Mouse (Mus musculus) kidney, embryonic 14.5 days (tissue): ENCODE measurements at regions not wholly inside any gene's neighbourhood (a gene's known extent, or its start where the extent isn't known, plus 50 kb on each side); places are given as distances from the start of the nearest gene placed in this dataset.

Experiments used
- ATAC-seq: fragments of 200-750 bp; cut with Nextera tagmentation; 2 replicates; pipeline ENCODE4 v1.8.0; 2017; ENCODE audit warnings: moderate number of reproducible peaks, mild to moderate bottlenecking, moderate TSS enrichment, moderate library complexity; ENCODE audit not compliant: low FRiP score, low TSS enrichment
- H3K27ac ChIP-seq: fragments of 300-500 bp; sonication (generic); 2 replicates; pipeline ENCODE4 v1.5.1; 2014; ENCODE audit warnings: low read depth, mild to moderate bottlenecking, low read length, moderate library complexity, mixed read lengths
- H3K27me3 ChIP-seq: fragments of 300-500 bp; sonication (generic); 2 replicates; pipeline ENCODE4 v1.6.1; 2014; ENCODE audit warnings: mild to moderate bottlenecking, low read length; ENCODE audit not compliant: control insufficient read depth, insufficient read depth
- H3K36me3 ChIP-seq: fragments of 300-500 bp; sonication (generic); 2 replicates; pipeline ENCODE4 v1.6.1; 2014; ENCODE audit warnings: low read length, mixed read lengths; ENCODE audit not compliant: control insufficient read depth, insufficient read depth
- H3K4me1 ChIP-seq: fragments of 300-500 bp; sonication (generic); 2 replicates; pipeline ENCODE4 v1.6.1; 2014; ENCODE audit warnings: low read length, mixed read lengths; ENCODE audit not compliant: control insufficient read depth, insufficient read depth
- H3K4me2 ChIP-seq: fragments of 300-500 bp; sonication (generic); replicated peaks from 2 replicates; pipeline ENCODE4 v1.6.1; 2014; ENCODE audit warnings: low read depth, mild to moderate bottlenecking, low read length
- H3K4me3 ChIP-seq: fragments of 300-500 bp; sonication (generic); 2 replicates; pipeline ENCODE4 v1.5.1; 2014; ENCODE audit warnings: mild to moderate bottlenecking, low read length
- H3K9ac ChIP-seq: fragments of 300-500 bp; sonication (generic); 2 replicates; pipeline ENCODE4 v1.6.1; 2014; ENCODE audit warnings: low read depth, mild to moderate bottlenecking, low read length, moderate library complexity
- H3K9me3 ChIP-seq: fragments of 300-500 bp; sonication (generic); 2 replicates; pipeline ENCODE4 v1.6.1; 2016; ENCODE audit warnings: low read length; ENCODE audit not compliant: control insufficient read depth
- WGBS: fragments of 180-500 bp; shearing (Covaris S2); extraction: QIAGEN DNeasy Blood & Tissue Kit; methylation state at CpG from one replicate; pipeline ENCODE4 v1.1.7; 2014; 5-methylcytosine and 5-hydroxymethylcytosine counted together

DNA sequence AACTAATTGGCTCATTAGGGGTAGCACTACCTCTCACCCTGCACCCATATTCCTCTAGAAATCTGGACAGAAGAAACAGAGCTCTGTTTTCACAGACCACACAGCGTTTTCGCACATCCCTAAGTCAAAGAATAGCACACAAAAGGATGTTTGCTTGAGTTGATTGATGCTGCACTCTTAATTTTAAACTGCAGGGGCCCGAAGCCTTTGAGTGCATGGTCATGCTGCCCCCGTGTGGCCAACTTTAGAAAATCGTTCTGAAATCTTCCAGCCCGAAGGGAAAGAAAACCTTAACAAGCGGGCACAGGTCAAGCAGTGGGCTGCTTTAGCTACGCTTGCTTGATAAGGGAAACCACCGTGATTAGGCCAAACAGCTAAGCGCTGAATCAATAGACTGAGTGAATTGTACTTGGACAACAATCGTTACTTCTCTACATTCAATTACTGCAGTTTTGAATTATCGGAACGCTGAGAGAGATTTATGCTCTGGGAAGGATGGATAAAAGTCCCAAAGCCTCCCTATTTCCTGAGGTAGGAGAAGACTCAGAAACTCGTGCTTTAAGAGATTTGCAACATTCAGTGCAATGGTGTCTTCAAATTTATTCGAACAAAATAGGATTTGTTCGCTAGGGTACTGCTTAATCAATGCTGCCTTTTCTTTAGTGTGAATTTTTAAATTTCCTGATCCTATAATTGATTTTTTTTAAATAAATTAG is 490.1 kb upstream of the Lcorl start:
- Histone ChIP-seq H3K4me3 (no peak overlapping the region), H3K9ac (no peak overlapping the region), H3K4me2 (no peak overlapping the region; the same call in 1 of the 2 replicates), H3K4me1 (no peaks in the 10 kb centered on the region), H3K9me3 (no peaks in the 10 kb centered on the region), H3K36me3 (no peaks in the 10 kb centered on the region), H3K27me3 (no peaks in the 10 kb centered on the region), H3K27ac (no peak overlapping the region)
- WGBS: 16% methylated on average over 16 of the region's 16 CpGs
- peak; percentile 80 for ATAC-seq

- H3K4me3 ChIP-seq: no peak overlapping the region
- no peak overlapping the region for H3K9ac ChIP-seq
- H3K4me1 ChIP-seq: no peaks in the 10 kb centered on the region
- H3K4me2 ChIP-seq: no peak overlapping the region
- 86% methylated on average over 2 of the region's 2 CpGs for WGBS
- H3K36me3 ChIP-seq: no peaks in the 10 kb centered on the region
- no peaks in the 10 kb centered on the region for H3K9me3 ChIP-seq
- ATAC-seq: no peak
- H3K27me3 ChIP-seq: no peaks in the 10 kb centered on the region
- no peak overlapping the region for H3K27ac ChIP-seq
Measured at GRCm38 (mm10) chr5:46338461-46338860, 481.0 kb upstream of the Lcorl start.

- no peaks in the 10 kb centered on the region for H3K9me3 ChIP-seq
- 46% methylated on average over 1 of the region's 1 CpGs for WGBS
- H3K4me3 ChIP-seq: no peak overlapping the region
- no peak overlapping the region for H3K9ac ChIP-seq
- no peaks in the 10 kb centered on the region for H3K36me3 ChIP-seq
- H3K4me2 ChIP-seq: no peak overlapping the region
- no peaks in the 10 kb centered on the region for H3K27me3 ChIP-seq
- no peaks in the 10 kb centered on the region for H3K4me1 ChIP-seq
- ATAC-seq: no peak
- no peak overlapping the region for H3K27ac ChIP-seq
Measured at GRCm38 (mm10) chr5:46330880-46331279, 473.5 kb upstream of the Lcorl start.
